In the genomic region with DNA sequence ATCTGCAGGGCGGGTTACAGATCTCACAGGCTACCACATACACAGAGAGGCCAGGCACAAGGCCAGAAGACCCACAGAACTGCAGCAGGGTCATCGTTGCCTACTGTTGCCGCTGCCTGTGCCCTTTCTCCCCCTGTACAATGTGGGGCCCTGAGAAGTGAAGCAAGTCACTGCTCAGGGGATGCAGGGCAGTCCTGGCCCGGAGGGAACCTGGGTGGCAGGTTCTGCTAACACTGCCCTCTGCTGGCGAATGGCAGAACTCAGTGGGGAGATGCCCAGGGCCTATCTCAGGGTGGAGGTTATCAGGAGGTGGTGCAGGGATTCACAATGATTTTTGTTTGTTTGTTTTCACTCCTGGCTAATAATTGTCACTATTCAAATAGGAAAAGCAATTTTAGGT, we compare ENCODE assay signal across 9 mouse cellular contexts. TPM values are rescaled to one million over a fixed set of nuclear protein-coding genes. Genes with fewer than 3 reads are reported as not detected.
DNase-seq lines count a peak whose midpoint lies in the region; ATAC-seq lines count a peak whose summit lies in the region.
"Had no signal": no experiment of that assay in that cellular context is flagged by ENCODE, and none has a peak within 500 bp of the region (broad histone marks: within the 10 kb centered on the region; RNA-seq: fewer than 3 reads in every experiment).

No protein-coding gene starts in this region.

- no peak overlapping the region for H3K4me3 ChIP-seq in forebrain, embryonic 13.5 days
- H3K4me3 ChIP-seq: liver, embryonic 15.5 days had no signal

- WGBS in forebrain, embryonic 13.5 days, result 23% methylated on average over 5 of the region's 5 CpGs

- DNase-seq in MEL-GATA-1-ER (ENCODE audit: extremely low read depth, low read depth), result peak; percentile 30
- peak; percentile 79 for DNase-seq in cerebellum, adult 11 months
- peak; percentile 49 for DNase-seq in layer of hippocampus, adult 9-10 months (ENCODE audit: low spot score)
- peak; percentile 84 for DNase-seq in lung, postnatal 10 days
- peak; percentile 78 for DNase-seq in retina, postnatal 1 day
- peak; percentile 58 to 68 for DNase-seq in thymus, postnatal 36 days

- no peak overlapping the region for H3K4me2 ChIP-seq in forebrain, embryonic 13.5 days
- H3K4me2 ChIP-seq: liver, embryonic 15.5 days had no signal

- H3K27ac ChIP-seq in forebrain, embryonic 13.5 days, result no peak overlapping the region
- H3K27ac ChIP-seq: liver, embryonic 15.5 days had no signal

- H3K9ac ChIP-seq in forebrain, embryonic 13.5 days, result no peak overlapping the region
- H3K9ac ChIP-seq: liver, embryonic 15.5 days had no signal

- no peaks in the 10 kb centered on the region for H3K9me3 ChIP-seq in forebrain, embryonic 13.5 days (replicated peaks)
- H3K9me3 ChIP-seq: liver, embryonic 15.5 days had no signal

- peaks cover 11% of the 10 kb centered on the region for H3K4me1 ChIP-seq in forebrain, embryonic 13.5 days

- ATAC-seq in forebrain, embryonic 13.5 days, result peak; percentile 74
- ATAC-seq in hematopoietic stem cell, adult 5-6 weeks (replicated peaks in 1 of 2; ENCODE audit: insufficient read depth in 1 of 2, low FRiP score in 2 of 2, low TSS enrichment in 1 of 2, low read depth in 1 of 2, poor library complexity in 2 of 2, severe bottlenecking in 2 of 2), result peak; percentile 78 to 89; a peak in 3 of 4 replicates

- H3K27me3 ChIP-seq in forebrain, embryonic 13.5 days, result no peaks in the 10 kb centered on the region
- H3K27me3 ChIP-seq: liver, embryonic 15.5 days had no signal

- H3K36me3 ChIP-seq in forebrain, embryonic 13.5 days (ENCODE audit: poor library complexity, severe bottlenecking), result peaks cover 48% of the 10 kb centered on the region

RNA-seq across cellular contexts. Expression of gene Tamm41, which starts 29.9 kb away (rescaled TPM):
- 70.9 and 72.4 TPM in 2 replicates for polyA plus RNA-seq in forebrain, embryonic 13.5 days (2015; fragmentation: Nextera tagmentation; extraction: Ambion mirVana)
- 31.2 and 53.1 TPM in 2 replicates for total RNA-seq in hematopoietic stem cell, adult 5-6 weeks (2017)

RNA-seq across cellular contexts. Expression of gene Vgll4, which starts 37.9 kb away (rescaled TPM):
- polyA plus RNA-seq in forebrain, embryonic 13.5 days (2015; fragmentation: Nextera tagmentation; extraction: Ambion mirVana), result 81.5 and 84.3 TPM in 2 replicates
- total RNA-seq in hematopoietic stem cell, adult 5-6 weeks (2017), result 74.5 and 80.5 TPM in 2 replicates

Comparison
In these comparisons a context has a peak if more than half of its experiments do, and no peak if none do; other contexts are left out.
1. DNase-seq: peak in every context shown above with its lines; median percentile 84 in lung, postnatal 10 days; 79 in cerebellum, adult 11 months; 78 in retina, postnatal 1 day; 63 in thymus, postnatal 36 days; 49 in layer of hippocampus, adult 9-10 months; 30 in MEL-GATA-1-ER.